Mouse (Mus musculus) left cerebral cortex, postnatal 25 days (tissue): ENCODE measurements around the gene Pabpn1l. TPM values are rescaled to one million over a fixed set of nuclear protein-coding genes. Genes with fewer than 3 reads are reported as not detected.

Experiments used
- microRNA-seq, 2 experiments: library from miRNA; unstranded; fragments of <30 nt; microRNA quantifications; one replicate each; pipeline ENCODE4 v1.2.0; 2022
- total RNA-seq, 2 experiments: library from RNA; stranded (reverse); gene quantifications; 2 replicates each; pipeline ENCODE4 v1.2.3; 2021

Pabpn1l gene
- total RNA-seq, 2 experiments from 2014 or later: not detected

Small RNA genes within 50 kb of the gene (microRNA-seq; reads per million reads assigned to microRNA genes)
- gene Mir6396: 0 reads per million in 2 experiments

Other genes with a start within 250 kb of the Pabpn1l start
- 10 to 100 TPM; 35.7 to 39.1 TPM for gene Zc3h18, start 246.1 kb downstream of the Pabpn1l start, total RNA-seq
- gene Il17c, start 200.7 kb downstream of the Pabpn1l start, total RNA-seq: not detected
- gene Cyba, start 189.8 kb downstream of the Pabpn1l start, total RNA-seq: 1 to 10 TPM; 7.8 to 8.4 TPM
- gene Mvd, start 179.3 kb downstream of the Pabpn1l start, total RNA-seq: 10 to 100 TPM; 26.8 to 29.4 TPM
- gene Snai3, start 162.0 kb downstream of the Pabpn1l start, total RNA-seq: under 1 TPM; 0.64 to 0.66 TPM
- 10 to 100 TPM; 33.7 to 41.6 TPM for gene Rnf166, start 146.7 kb downstream of the Pabpn1l start, total RNA-seq
- 10 to 100 TPM; 19.5 to 23.2 TPM for gene Ctu2, start 146.6 kb downstream of the Pabpn1l start, total RNA-seq
- gene Piezo1, start 71.4 kb downstream of the Pabpn1l start, total RNA-seq: 1 to 10 TPM; 5.6 to 6.3 TPM
- 1 to 10 TPM; 1.7 to 3.1 TPM for gene Cdt1, start 54.7 kb downstream of the Pabpn1l start, total RNA-seq
- 10 to 100 TPM; 56.6 to 60.4 TPM for gene Aprt, start 45.8 kb downstream of the Pabpn1l start, total RNA-seq
- gene Galns, start 11.3 kb downstream of the Pabpn1l start, total RNA-seq: 1 to 10 TPM; 7.4 to 9.1 TPM
- 10 to 100 TPM; 81.3 to 87.8 TPM for gene Trappc2l, start 11.1 kb downstream of the Pabpn1l start, total RNA-seq
- 10 to 100 TPM; 31.7 to 41.5 TPM for gene Cbfa2t3, start 76.4 kb upstream of the Pabpn1l start, total RNA-seq
- 10 to 100 TPM; 20.5 to 22.8 TPM for gene Acsf3, start 152.7 kb upstream of the Pabpn1l start, total RNA-seq
- under 1 TPM; 0.41 to 0.62 TPM for gene Cdh15, start 225.2 kb upstream of the Pabpn1l start, total RNA-seq